Mouse (Mus musculus): Measurements from ENCODE around the gene Ilf3. TPM values are rescaled to one million over a fixed set of nuclear protein-coding genes. Genes with fewer than 3 reads are reported as not detected.

Gene Ilf3
- polyA plus RNA-seq, 1 experiment: 209 TPM

GRCm38 (mm10) chr9:21351178-21351577, 16.5 kb upstream of the Ilf3 start:
- Histone ChIP-seq H3K27me3 (ENCODE audit: control insufficient read depth, insufficient read depth, low read length, poor library complexity, severe bottlenecking) (no peaks in the 10 kb centered on the region), H3K4me1 (ENCODE audit: control insufficient read depth, insufficient read depth, low read length) (no peaks in the 10 kb centered on the region), H3K36me3 (ENCODE audit: control insufficient read depth, insufficient read depth, low read length, poor library complexity, severe bottlenecking) (peaks cover 11% of the 10 kb centered on the region), H3K27ac (ENCODE audit: insufficient read depth, low read length) (no peak overlapping the region), H3K9me3 (replicated peaks; ENCODE audit: control insufficient read depth, insufficient read depth, low read length, poor library complexity, severe bottlenecking) (no peaks in the 10 kb centered on the region), H3K9ac (ENCODE audit: low read depth, poor library complexity, severe bottlenecking) (no peak overlapping the region), H3K4me3 (ENCODE audit: low read depth, low read length) (no peak overlapping the region)
- no peak for TF ChIP-seq CTCF (IDR thresholded peaks at IDR 0.05; ENCODE audit: low read depth, low read length)
- no peak for TF ChIP-seq EP300 (IDR thresholded peaks at IDR 0.05; ENCODE audit: insufficient read depth, low read depth, low read length)
- TF ChIP-seq POLR2A (IDR thresholded peaks at IDR 0.05; ENCODE audit: insufficient read depth, low read length): no peak

DNA sequence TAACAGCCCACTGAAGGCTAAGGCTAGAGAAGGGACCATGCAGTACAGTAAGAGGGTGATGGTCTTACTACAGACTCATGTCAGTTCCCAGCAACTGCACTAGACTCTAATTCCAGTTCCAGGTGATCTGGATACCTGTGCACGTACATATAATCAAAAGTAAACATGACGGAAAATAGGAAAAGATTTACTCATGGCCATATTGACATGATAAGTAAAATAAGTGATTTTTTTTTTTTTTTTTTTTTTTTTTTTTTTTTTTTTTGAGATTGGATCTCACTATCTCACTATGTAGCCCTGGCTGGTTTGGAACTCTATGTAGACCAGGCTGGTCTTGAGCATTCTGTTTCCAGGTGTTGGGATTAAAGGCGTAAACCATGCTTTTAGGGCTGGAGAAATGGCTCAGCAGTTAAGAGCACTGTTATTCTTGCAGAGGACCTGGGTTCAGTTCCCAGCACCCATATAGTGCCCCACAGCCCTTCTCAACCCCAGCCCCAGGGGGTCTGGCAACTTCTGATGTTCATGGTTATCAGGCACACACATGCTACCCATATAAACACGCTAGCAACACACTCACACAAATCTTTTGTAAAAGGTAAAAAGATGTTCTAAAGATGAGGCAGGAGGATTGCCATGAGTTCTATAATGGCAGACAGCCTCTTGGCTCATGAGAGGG, 15.8 kb upstream of the Ilf3 start:
- peaks cover 11% of the 10 kb centered on the region for H3K36me3 ChIP-seq (ENCODE audit: control insufficient read depth, insufficient read depth, low read length, poor library complexity, severe bottlenecking)
- no peak for TF ChIP-seq CTCF (IDR thresholded peaks at IDR 0.05; ENCODE audit: low read depth, low read length)
- peak overlapping the region; percentile 61 for H3K4me3 ChIP-seq (ENCODE audit: low read depth, low read length)
- no peaks in the 10 kb centered on the region for H3K9me3 ChIP-seq (replicated peaks; ENCODE audit: control insufficient read depth, insufficient read depth, low read length, poor library complexity, severe bottlenecking)
- peak overlapping the region; percentile 78 for H3K27ac ChIP-seq (ENCODE audit: insufficient read depth, low read length)
- no peaks in the 10 kb centered on the region for H3K27me3 ChIP-seq (ENCODE audit: control insufficient read depth, insufficient read depth, low read length, poor library complexity, severe bottlenecking)
- peak overlapping the region; percentile 47 for H3K9ac ChIP-seq (ENCODE audit: low read depth, poor library complexity, severe bottlenecking)
- no peaks in the 10 kb centered on the region for H3K4me1 ChIP-seq (ENCODE audit: control insufficient read depth, insufficient read depth, low read length)

GRCm38 (mm10) chr9:21352463-21353372, 15.0 kb upstream of the Ilf3 start:
- TF ChIP-seq POLR2A (IDR thresholded peaks at IDR 0.05; ENCODE audit: insufficient read depth, low read length): peak; percentile 8
- no peak for TF ChIP-seq CTCF (IDR thresholded peaks at IDR 0.05; ENCODE audit: low read depth, low read length)
- TF ChIP-seq EP300 (IDR thresholded peaks at IDR 0.05; ENCODE audit: insufficient read depth, low read depth, low read length): 0 out of 2 replicates have a peak, but pooled peaks have one; percentile 12
- Histone ChIP-seq H3K4me3 (ENCODE audit: low read depth, low read length) (peak overlapping the region; percentile 61), H3K27ac (ENCODE audit: insufficient read depth, low read length) (peak overlapping the region; percentile 78), H3K27me3 (ENCODE audit: control insufficient read depth, insufficient read depth, low read length, poor library complexity, severe bottlenecking) (no peaks in the 10 kb centered on the region), H3K36me3 (ENCODE audit: control insufficient read depth, insufficient read depth, low read length, poor library complexity, severe bottlenecking) (peaks cover 9% of the 10 kb centered on the region), H3K9ac (ENCODE audit: low read depth, poor library complexity, severe bottlenecking) (peak overlapping the region; percentile 47), H3K9me3 (replicated peaks; ENCODE audit: control insufficient read depth, insufficient read depth, low read length, poor library complexity, severe bottlenecking) (no peaks in the 10 kb centered on the region), H3K4me1 (ENCODE audit: control insufficient read depth, insufficient read depth, low read length) (no peaks in the 10 kb centered on the region)

- Histone ChIP-seq H3K27ac (ENCODE audit: insufficient read depth, low read length) (peak overlapping the region; percentile 80), H3K9me3 (replicated peaks; ENCODE audit: control insufficient read depth, insufficient read depth, low read length, poor library complexity, severe bottlenecking) (no peaks in the 10 kb centered on the region), H3K27me3 (ENCODE audit: control insufficient read depth, insufficient read depth, low read length, poor library complexity, severe bottlenecking) (no peaks in the 10 kb centered on the region), H3K36me3 (ENCODE audit: control insufficient read depth, insufficient read depth, low read length, poor library complexity, severe bottlenecking) (peaks cover 4% of the 10 kb centered on the region), H3K9ac (ENCODE audit: low read depth, poor library complexity, severe bottlenecking) (peak overlapping the region; percentile 47), H3K4me3 (ENCODE audit: low read depth, low read length) (peak overlapping the region; percentile 6; the same call in 1 of the 2 replicates), H3K4me1 (ENCODE audit: control insufficient read depth, insufficient read depth, low read length) (no peaks in the 10 kb centered on the region)
- TF ChIP-seq POLR2A (IDR thresholded peaks at IDR 0.05; ENCODE audit: insufficient read depth, low read length) (no peak), EP300 (IDR thresholded peaks at IDR 0.05; ENCODE audit: insufficient read depth, low read depth, low read length) (0 out of 2 replicates have a peak, but pooled peaks have one; percentile 13)
Observed at GRCm38 (mm10) chr9:21353373-21353686, 14.3 kb upstream of the Ilf3 start.

DNA sequence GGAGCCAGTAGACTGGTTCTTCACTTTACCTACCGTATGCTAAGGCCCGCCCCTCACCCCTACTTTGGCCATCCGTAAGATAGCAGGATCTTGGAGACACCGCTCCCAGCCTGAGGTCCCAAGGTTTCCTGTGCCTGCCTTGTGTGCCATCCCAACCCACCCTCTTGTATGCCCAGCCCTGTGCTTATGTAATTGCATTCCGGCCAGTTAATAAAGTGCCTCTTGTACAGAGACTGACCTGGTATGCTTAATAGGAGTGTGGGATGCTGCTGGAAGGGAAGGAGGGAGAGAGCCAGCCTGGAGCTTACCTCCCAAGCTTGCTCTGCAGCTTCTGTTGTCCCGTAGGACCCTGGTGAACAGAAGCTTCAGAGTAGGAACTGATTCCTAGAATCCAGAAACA, 12.9 kb upstream of the Ilf3 start:
- no peak overlapping the region for H3K27ac ChIP-seq (ENCODE audit: insufficient read depth, low read length)
- no peaks in the 10 kb centered on the region for H3K4me1 ChIP-seq (ENCODE audit: control insufficient read depth, insufficient read depth, low read length)
- H3K4me3 ChIP-seq (ENCODE audit: low read depth, low read length): no peak overlapping the region
- H3K36me3 ChIP-seq (ENCODE audit: control insufficient read depth, insufficient read depth, low read length, poor library complexity, severe bottlenecking): no peaks in the 10 kb centered on the region; the same call in 1 of the 2 replicates
- TF ChIP-seq POLR2A (IDR thresholded peaks at IDR 0.05; ENCODE audit: insufficient read depth, low read length) (no peak), EP300 (IDR thresholded peaks at IDR 0.05; ENCODE audit: insufficient read depth, low read depth, low read length) (no peak), CTCF (IDR thresholded peaks at IDR 0.05; ENCODE audit: low read depth, low read length) (no peak)
- H3K27me3 ChIP-seq (ENCODE audit: control insufficient read depth, insufficient read depth, low read length, poor library complexity, severe bottlenecking): no peaks in the 10 kb centered on the region
- H3K9me3 ChIP-seq (replicated peaks; ENCODE audit: control insufficient read depth, insufficient read depth, low read length, poor library complexity, severe bottlenecking): no peaks in the 10 kb centered on the region
- H3K9ac ChIP-seq (ENCODE audit: low read depth, poor library complexity, severe bottlenecking): no peak overlapping the region

All from ES-Bruce4 (cell line).